Mouse (Mus musculus) C2C12 (cell line): ENCODE measurements around the gene Proser3. TPM values are rescaled to one million over a fixed set of nuclear protein-coding genes. Genes with fewer than 3 reads are reported as not detected.

ENCODE experiments used
- H3K27me3 ChIP-seq: one replicate; pipeline ENCODE4 v1.6.1; 2011; ENCODE audit not compliant: control insufficient read depth, insufficient read depth, insufficient read length
- H3K36me3 ChIP-seq: one replicate; pipeline ENCODE4 v1.6.1; 2011; ENCODE audit not compliant: control insufficient read depth, insufficient read depth
- H3K4me3 ChIP-seq: one replicate; pipeline ENCODE4 v1.5.1; 2011; ENCODE audit warnings: mild to moderate bottlenecking, control low read depth; ENCODE audit not compliant: poor library complexity, insufficient read depth, severe bottlenecking
- H3K79me2 ChIP-seq: one replicate; pipeline ENCODE4 v1.6.1; 2011; ENCODE audit not compliant: control insufficient read depth, insufficient read depth
- H3K79me3 ChIP-seq: one replicate; pipeline ENCODE4 v1.6.1; 2011; ENCODE audit warnings: low read depth, control low read depth
- H3ac ChIP-seq: one replicate; pipeline ENCODE3; 2011; ENCODE audit warnings: low read depth; ENCODE audit not compliant: control insufficient read depth, insufficient read length
- CEBPB ChIP-seq: IDR thresholded peaks from one replicate; pipeline ENCODE4 v1.6.1; 2011; ENCODE audit warnings: low read depth, mild to moderate bottlenecking, control low read depth, moderate library complexity
- CTCF ChIP-seq: IDR thresholded peaks from one replicate; pipeline ENCODE4 v1.5.1; 2011; ENCODE audit not compliant: control insufficient read depth, insufficient read depth, insufficient read length
- FOSL1 ChIP-seq: IDR thresholded peaks from one replicate; pipeline ENCODE4 v1.8.0; 2011; ENCODE audit warnings: mild to moderate bottlenecking, low read length; ENCODE audit not compliant: poor library complexity, insufficient read depth, severe bottlenecking
- MAX ChIP-seq: IDR thresholded peaks from one replicate; pipeline ENCODE4 v1.6.1; 2011; ENCODE audit warnings: mild to moderate bottlenecking, control low read depth
- MYOD1 ChIP-seq: IDR thresholded peaks from one replicate; pipeline ENCODE4 v1.6.1; 2011; ENCODE audit warnings: low read depth; ENCODE audit not compliant: control insufficient read depth, insufficient read length
- MYOG ChIP-seq: IDR thresholded peaks from one replicate; pipeline ENCODE4 v1.6.1; 2011; ENCODE audit not compliant: control insufficient read depth, insufficient read length; ENCODE audit errors: extremely low read depth
- USF1 ChIP-seq: IDR thresholded peaks from one replicate; pipeline ENCODE4 v1.6.1; 2011; ENCODE audit warnings: low read depth, mild to moderate bottlenecking, control low read depth, moderate library complexity
- polyA plus RNA-seq: library from polyadenylated mRNA; unstranded; fragments of >200 nt; fragmentation: generic; extraction: Trizol; gene quantifications from one replicate; pipeline ENCODE4 v1.2.1, GENCODE M21; 2012; ENCODE audit warnings: missing spikeins

Gene Proser3
- polyA plus RNA-seq, 1 experiment, result 8.7 TPM

- Histone ChIP-seq H3K4me3 (peak within 1 kb of the TSS; percentile 53), H3K79me3 (peaks cover 7% of the 10 kb centered on the region), H3K27me3 (no peaks in the 10 kb centered on the region), H3ac (peak within 1 kb of the TSS; percentile 87), H3K79me2 (peaks cover 45% of the 10 kb centered on the region), H3K36me3 (peaks cover 7% of the 10 kb centered on the region)
- TF ChIP-seq FOSL1, result no peak
- TF ChIP-seq USF1, result no peak
- no peak for TF ChIP-seq CTCF
- no peak for TF ChIP-seq MAX
- no peak for TF ChIP-seq MYOG
- TF ChIP-seq MYOD1, result no peak
- TF ChIP-seq CEBPB, result no peak
Observed at GRCm38 (mm10) chr7:30559443-30559954, 7.4 kb upstream of the Proser3 start, which contains the start of gene Lin37. TSS of gene Lin37 (minus strand) at chr7:30559838.

- TF ChIP-seq USF1 (no peak), MAX (no peak), FOSL1 (no peak), CTCF (no peak), CEBPB (no peak), MYOD1 (no peak)
- Histone ChIP-seq H3ac (peak overlapping the region; percentile 87), H3K79me2 (peaks cover 44% of the 10 kb centered on the region), H3K36me3 (peaks cover 7% of the 10 kb centered on the region), H3K27me3 (no peaks in the 10 kb centered on the region), H3K4me3 (peak overlapping the region; percentile 53), H3K79me3 (peaks cover 7% of the 10 kb centered on the region)
Observed at GRCm38 (mm10) chr7:30558656-30559442, 6.8 kb upstream of the Proser3 start.

GRCm38 (mm10) chr7:30557901-30558514 lies 5.9 kb upstream of the Proser3 start:
- Histone ChIP-seq H3K4me3 (peak overlapping the region; percentile 53), H3K36me3 (peaks cover 7% of the 10 kb centered on the region), H3ac (no peak overlapping the region), H3K79me2 (peaks cover 45% of the 10 kb centered on the region), H3K27me3 (no peaks in the 10 kb centered on the region), H3K79me3 (peaks cover 7% of the 10 kb centered on the region)
- TF ChIP-seq USF1 (no peak), MAX (no peak), MYOG (no peak), CEBPB (no peak)

DNA sequence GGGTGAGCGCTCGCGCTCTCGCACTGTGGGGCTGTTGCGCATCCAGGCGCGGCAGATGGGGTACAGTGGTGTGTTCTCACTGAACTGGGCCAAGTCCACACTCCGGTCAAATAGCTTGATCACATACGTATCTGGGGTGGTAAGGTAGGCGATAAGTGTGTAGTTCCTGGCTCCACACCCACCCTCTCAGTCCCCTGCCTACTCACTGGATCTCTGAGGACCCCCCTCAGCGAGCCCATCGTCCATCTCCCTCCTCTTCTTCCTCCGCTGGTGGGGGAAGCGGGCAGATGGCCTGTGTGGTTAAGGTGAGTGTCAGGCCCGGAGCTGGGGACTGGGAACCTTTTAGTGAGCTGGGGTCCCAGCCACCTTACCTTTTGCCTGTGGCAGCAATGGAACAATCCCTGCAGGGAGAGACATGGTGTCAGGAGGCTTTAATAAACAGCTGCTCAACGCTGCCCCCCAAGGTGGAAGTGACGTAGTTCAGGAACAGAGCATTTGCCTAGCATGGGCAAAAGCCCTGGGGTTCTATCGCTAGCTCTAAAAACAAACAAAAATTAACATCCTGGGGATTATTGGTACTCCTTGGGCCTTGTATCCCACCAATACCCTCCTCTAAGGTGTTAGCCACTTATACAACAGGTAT lies 4.9 kb upstream of the Proser3 start:
- H3K4me3 ChIP-seq, result no peak overlapping the region
- H3K27me3 ChIP-seq, result no peaks in the 10 kb centered on the region
- H3K79me2 ChIP-seq, result peaks cover 35% of the 10 kb centered on the region
- no peak for TF ChIP-seq CTCF
- no peak for TF ChIP-seq USF1
- TF ChIP-seq MYOD1, result no peak
- TF ChIP-seq FOSL1, result no peak
- no peak for TF ChIP-seq CEBPB
- no peak for TF ChIP-seq MAX
- no peak for TF ChIP-seq MYOG
- H3ac ChIP-seq, result no peak overlapping the region
- H3K79me3 ChIP-seq, result peaks cover 5% of the 10 kb centered on the region
- peaks cover 7% of the 10 kb centered on the region for H3K36me3 ChIP-seq

DNA sequence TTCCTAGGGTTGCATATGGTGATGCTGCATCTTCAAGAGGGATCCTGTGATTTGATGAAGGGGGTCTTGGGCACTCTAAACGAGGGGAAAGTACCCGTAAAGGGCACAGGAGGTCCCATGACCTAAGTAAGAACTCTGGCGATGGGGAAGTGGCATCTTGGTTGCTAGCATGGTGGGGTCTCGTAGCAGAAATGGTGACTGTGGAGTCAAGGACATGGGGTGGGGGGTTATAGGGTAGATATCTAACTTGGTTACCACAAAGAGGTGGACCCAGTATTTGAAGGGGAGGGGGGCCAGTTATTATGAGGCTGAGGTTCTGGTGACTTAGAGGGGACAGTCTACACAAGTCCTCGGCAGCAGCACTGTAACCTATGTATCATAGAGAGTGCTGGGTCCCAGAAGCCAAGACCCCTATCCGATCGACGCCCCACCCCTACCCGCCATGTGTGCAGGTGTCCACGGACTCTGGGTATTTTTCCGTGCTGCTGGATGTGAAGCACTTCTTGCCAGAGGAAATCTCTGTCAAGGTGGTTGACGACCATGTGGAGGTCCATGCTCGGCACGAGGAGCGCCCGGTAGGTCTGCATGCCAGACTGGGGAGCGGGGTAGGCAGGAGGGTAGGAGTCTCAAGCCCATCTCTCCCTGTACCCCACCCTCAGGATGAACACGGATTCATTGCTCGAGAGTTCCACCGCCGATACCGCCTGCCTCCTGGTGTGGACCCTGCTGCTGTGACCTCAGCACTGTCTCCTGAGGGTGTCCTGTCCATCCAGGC lies 1.9 kb upstream of the Proser3 start:
- no peaks in the 10 kb centered on the region for H3K27me3 ChIP-seq
- peaks cover 23% of the 10 kb centered on the region for H3K79me2 ChIP-seq
- TF ChIP-seq MYOD1 (no peak), CTCF (no peak)
- peak overlapping the region; percentile 7 for H3ac ChIP-seq
- H3K36me3 ChIP-seq, result peaks cover 7% of the 10 kb centered on the region
- H3K4me3 ChIP-seq, result no peak overlapping the region
- peaks cover 5% of the 10 kb centered on the region for H3K79me3 ChIP-seq
